Mouse (Mus musculus) embryo, embryonic 9.5 days (tissue): Measurements from ENCODE around the gene Slc39a11.

ENCODE experiments used
- DNase-seq: peaks from one replicate; pipeline ENCODE4 v3.0.0-alpha.2; 2017; ENCODE audit errors: extremely low spot score

Slc39a11 gene

DNA sequence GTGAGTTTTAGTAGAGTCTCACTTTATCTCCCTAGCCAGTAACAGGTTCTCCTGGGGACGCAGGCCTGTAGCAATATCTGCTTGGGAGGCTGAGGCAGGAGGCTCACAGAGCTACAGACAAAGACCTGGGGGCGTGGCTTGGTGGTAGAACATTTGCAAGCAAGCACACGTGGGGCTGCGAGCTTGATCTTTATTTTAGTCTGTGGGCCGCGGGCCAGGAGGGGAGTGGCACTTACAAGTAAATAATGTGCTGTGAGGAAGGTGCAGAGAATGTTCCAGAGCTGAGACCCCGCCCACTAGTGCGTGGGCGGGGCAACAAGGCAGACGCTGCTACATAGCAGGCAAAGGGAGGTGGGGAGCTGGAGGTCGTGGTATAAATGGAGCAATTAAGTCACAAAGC, 250.3 kb downstream of the Slc39a11 start:
- DNase-seq = no peak

- no peak for DNase-seq
These were observed 252.5 kb downstream of the Slc39a11 start for GRCm38 (mm10) chr11:113397394-113397793.

DNA sequence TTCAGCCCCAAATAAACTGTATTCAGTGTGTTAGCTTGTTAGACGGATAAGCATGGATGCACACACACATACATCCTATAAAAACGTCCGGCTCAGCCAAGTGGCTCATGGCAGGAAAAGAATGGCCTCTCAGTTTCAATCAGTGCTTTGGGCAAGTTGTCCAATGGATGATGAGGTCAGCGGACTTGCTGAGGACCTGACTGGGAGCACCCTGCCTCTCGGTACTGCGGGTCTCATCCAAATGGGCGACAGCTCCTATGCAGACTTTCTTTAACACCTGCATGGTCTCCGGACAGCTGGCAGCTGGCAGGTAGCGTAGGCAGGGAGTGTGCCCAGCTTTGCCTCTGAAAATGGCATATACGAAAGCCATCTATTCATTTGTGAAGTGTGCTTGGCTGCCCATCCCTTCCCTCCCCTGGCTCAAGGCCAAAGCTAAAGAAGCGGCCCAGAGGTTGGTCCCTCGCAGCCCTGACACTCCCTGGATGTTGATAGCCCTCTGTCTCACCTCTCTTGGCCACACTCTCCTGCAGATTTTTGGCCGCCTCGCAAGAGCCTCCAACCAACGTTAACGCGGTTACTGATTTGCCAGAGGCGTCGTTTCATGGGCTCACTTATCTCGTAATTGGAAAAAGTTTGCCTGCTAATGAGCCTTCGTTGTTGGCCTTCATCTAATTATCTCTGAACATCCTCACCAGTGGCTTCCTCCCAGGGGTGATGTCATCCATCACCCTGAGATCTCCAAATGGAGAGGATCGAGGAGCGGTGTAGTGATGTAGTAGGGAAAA, 256.3 kb downstream of the Slc39a11 start:
- no peak for DNase-seq

DNA sequence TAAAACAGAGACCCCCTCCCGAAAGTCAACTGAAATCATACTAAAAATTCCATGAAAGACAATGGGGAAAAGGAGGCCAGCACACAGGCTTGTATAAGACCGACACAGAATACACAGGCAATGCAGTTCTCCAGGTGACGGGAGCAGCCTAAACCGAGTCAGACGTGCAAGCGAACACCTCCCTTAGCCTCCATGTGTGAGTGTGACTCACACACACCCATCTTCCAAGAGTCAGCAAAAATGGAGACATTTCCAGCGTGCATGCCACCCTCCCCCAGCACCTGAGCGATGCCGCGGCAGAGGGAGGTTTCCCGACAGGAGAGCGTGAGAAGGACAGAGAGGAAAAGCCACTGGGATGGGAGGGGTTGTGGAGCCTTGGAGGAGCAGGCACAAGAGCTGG, 258.2 kb downstream of the Slc39a11 start:
- DNase-seq = no peak

GRCm38 (mm10) chr11:113389637-113390036, 260.2 kb downstream of the Slc39a11 start:
- no peak for DNase-seq

- peak; percentile 62 for DNase-seq
These were observed 267.0 kb downstream of the Slc39a11 start for GRCm38 (mm10) chr11:113382674-113383571.

GRCm38 (mm10) chr11:113381550-113381949, 268.3 kb downstream of the Slc39a11 start:
- DNase-seq = no peak

DNA sequence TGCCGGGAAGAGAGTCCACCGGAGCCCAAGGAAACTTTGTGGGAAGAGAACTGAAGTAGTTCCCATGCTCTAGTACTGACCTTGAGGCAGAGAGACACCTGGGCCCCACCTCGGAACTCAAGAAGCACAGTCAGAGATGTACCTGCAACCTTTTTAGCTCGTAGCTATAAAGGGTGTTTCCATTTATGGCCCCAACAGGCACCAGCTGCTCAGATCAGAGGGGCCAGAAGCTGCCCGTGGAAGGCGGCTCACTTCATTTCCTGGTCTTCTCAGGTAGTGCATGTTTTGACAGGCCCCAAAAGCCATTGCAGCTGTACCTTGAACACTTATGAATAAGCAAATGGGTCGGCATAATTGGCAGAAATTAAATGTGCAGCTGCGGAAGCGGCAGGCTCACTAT, 271.0 kb downstream of the Slc39a11 start:
- no peak for DNase-seq

DNA sequence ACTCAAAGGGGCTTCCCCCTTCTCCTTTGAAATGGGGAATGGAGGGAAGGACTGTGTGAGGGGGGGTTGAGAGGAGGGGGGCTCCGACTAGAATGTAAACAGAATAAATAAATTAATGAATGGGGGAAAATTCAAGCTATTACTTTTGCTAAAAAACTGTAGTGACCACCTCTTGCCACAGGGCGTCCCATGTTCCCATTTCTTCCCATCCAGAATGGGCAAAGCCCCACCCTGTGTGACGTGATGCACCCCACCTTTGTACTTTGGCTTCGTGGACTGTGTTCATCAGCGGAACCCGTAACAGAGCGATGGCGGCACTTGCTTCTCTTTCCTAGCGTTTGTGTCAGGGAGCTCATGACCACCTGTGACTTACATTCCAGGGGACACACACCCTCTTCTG, 273.8 kb downstream of the Slc39a11 start:
- DNase-seq = no peak

DNA sequence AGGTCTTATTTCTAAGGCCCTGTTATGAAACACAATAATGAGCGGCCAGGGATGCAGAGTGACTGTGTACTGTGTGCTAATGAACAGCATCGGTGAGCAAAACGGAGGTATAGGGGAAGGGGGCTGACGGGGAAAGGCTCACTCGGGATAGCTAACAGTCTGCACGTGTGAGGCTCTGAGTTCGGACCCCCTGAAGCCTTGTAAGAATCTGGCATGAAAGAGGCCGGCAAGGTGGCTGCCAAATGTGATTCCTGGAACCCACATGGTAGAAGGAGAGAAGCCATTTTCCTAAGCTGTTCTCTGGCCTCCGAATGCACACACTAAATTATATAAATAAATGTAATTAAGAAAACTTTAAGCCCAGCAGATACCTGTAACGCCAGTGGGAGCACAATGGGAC, 276.0 kb downstream of the Slc39a11 start:
- DNase-seq = no peak

DNA sequence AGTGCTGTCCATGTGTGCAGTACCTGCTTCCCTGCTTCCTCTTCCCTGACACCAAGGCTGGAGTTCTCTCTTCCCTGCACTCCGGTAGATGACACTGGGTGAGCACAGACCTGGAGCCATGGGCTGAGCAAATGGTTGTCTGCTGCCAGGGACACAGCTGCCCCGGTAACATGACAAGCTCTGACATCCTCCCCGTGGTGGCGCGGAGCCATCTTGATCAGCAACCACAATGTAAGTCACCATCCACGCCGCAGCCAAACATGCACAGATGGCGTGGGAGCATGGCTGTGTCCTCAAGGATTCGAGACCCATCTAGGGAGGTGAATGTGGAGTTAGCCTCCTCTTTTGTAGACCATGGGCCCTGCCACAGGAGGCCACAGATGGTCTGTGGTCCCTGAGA, 276.5 kb downstream of the Slc39a11 start:
- no peak for DNase-seq

GRCm38 (mm10) chr11:113368046-113368445, 281.8 kb downstream of the Slc39a11 start:
- DNase-seq = peak; percentile 20

DNA sequence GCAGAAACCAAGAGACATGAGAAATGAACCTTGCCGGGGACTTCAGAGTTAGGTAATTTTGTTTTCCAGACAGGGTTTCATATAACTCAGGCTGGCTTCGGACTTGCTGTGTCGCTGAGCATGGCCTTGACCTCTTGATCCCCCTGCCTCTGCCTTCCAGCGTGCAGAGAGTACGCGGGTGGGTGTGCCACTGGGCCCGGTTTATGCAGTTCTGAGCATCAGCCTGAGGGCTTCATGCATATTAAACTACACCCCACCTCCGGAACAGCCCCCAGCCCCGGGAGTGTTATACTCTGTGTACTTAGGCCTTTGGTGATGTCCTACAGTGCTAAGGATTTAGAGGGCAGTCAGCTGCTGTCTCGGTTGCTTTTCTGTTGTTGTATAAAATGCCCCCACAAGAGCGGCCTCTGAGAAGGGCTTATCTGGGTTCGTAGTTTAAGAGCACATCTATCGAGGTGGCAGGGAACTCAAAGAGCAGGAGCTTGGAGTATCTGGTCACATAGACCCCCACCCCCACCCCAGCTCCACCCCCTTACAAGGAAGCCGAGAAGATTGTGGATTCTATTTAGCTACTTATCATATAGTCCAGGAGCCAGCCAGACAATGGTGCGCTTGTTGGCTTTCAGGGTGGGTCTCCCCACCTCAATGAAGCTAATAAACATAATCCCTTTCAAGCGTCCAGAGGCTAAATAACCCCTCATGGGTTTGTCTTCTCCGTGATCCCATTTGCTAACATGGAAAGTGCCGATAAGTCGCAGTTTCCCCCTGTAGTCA, 283.4 kb downstream of the Slc39a11 start:
- DNase-seq = peak; percentile 32

DNA sequence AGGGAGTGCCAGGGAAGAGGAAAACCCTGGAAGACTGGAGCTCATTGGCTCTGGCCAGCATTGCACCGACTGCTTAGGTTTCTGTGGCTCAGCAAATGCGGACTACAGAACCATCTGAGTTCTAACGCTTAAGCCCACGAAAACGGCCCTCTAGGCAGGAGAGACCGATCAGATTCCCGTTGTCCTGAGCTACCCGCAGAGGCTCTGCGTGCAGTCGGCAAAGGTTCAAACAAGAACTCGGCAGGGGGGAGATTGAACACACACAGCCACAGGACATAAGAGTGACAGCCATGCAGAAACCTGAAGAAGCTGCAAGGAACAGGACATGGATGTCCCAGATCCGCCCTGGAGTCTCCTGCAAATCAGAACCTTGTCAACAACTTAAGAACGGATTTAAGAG, 286.1 kb downstream of the Slc39a11 start:
- no peak for DNase-seq

- DNase-seq = no peak
These were observed 287.3 kb downstream of the Slc39a11 start for GRCm38 (mm10) chr11:113362617-113363016.

DNA sequence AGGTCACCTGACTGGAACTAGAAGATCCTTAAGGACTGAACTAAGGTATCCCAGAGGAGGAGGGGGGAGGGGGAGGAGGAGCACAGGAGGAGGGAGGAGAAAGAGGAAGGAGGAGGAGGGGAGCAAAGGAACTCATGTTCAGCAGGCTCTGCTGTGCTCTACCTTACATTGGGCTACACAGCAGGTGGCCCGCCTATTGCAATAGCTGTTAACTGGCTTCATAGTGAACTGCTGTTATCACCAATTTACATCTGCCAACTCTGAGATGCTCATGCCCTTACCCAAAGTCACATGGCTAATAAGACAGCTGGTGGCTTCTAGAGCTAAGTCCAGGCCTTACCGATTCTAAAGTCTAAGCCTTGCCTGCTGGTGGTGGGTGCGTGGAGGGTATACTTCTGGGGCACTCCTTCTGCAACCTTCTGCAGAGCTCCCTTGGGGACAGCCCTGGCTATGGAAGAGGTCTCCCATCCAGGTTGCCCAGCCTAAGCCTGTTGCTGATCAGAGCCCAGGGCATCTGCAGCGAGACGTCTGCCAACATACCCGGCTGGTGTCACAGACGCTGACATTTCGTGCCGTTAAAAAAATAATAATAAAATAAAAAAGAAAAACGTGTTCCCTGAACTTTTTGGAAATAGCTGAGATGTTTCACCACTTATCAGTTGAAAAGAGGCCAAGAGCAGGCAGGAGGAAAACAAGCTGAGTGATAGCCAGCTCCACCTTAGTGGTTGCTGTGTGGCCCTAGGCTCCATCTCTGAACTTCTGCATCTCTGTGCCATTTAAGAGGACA, 289.6 kb downstream of the Slc39a11 start:
- DNase-seq = no peak

GRCm38 (mm10) chr11:113355932-113356331, 293.9 kb downstream of the Slc39a11 start:
- no peak for DNase-seq

DNA sequence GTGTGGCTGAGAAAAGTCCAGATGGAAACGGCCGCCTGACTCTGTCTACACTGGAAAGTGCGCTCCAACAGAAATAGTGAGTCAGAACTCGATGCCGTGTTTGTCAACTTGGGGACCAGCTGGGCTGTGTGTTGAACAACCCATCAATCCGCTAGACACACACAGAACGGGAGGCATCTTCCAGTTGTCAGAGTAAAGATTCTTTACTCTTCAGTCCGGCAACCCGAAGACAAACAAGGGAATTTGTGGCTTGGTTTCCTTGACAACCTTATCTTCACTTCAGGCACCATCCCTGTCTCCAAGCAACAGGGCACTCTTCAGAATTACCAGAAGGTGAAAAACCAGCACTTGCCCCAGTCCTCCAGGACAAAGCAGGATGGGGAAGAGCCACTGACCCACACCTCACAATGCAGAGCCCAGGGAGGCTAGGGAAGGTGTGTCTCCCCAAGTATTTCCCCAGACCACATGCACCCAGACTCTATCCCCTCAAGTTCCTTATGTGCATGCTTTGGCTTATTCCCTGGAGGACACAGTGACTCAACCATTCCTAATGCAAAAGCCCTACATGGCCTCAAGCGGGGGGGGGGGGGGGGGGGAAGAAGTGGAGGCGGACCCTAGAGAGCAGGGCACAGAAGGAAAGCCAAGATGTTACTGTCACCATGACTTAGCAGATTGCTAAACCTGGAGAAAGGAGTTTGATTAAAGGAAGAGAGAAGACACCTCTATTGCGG, 297.6 kb downstream of the Slc39a11 start:
- DNase-seq = peak; percentile 30

DNA sequence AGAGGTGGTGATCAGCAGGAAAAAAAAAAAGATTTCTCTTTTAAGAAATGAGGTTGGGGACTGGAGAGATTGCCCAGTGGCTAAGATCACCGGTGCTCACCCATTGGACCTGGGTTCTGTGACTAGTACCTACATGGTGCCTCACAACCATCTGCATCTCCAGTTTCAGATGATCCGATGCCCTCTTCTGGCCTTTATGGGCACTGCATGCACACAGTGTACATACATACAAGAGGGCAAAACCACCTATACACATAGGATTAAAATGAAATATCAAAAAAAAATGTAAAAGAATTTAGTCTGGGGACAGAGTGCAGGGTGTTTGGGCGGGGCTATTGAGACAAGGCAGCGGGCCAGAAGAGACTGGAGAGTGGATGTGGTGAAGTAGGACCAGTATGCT, 299.3 kb downstream of the Slc39a11 start:
- no peak for DNase-seq

DNA sequence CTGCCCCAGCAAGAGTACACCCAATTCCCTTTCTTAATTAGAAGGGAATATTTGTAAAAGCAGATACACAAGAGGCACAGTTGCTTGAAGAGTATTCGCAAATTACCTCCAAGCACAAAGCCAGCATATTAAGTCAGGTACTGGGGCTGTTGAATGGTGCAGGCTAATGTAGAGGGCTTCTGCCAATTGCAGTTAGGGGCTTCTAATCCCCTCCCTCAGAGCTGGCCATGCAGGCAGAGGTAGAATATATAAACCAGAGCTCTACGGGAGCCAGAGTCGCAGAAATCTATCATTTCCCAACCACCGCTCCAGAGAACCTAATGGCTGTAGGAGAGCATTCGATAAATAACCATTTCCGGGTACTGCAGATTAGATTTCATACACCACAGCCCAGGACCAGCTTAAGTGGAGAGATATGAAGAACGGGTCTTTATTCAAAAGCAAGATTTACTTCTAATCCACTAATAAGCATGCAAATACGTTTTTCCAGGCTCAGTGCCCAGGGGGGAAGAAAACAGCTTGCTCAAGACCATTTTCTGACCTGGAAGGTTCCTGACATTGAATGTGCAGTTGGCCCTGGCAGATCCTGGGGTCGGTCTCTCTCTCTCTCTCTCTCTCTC, 302.9 kb downstream of the Slc39a11 start:
- no peak for DNase-seq
